Mouse (Mus musculus): ENCODE data around the gene Lrp6.

Lrp6 gene

DNA sequence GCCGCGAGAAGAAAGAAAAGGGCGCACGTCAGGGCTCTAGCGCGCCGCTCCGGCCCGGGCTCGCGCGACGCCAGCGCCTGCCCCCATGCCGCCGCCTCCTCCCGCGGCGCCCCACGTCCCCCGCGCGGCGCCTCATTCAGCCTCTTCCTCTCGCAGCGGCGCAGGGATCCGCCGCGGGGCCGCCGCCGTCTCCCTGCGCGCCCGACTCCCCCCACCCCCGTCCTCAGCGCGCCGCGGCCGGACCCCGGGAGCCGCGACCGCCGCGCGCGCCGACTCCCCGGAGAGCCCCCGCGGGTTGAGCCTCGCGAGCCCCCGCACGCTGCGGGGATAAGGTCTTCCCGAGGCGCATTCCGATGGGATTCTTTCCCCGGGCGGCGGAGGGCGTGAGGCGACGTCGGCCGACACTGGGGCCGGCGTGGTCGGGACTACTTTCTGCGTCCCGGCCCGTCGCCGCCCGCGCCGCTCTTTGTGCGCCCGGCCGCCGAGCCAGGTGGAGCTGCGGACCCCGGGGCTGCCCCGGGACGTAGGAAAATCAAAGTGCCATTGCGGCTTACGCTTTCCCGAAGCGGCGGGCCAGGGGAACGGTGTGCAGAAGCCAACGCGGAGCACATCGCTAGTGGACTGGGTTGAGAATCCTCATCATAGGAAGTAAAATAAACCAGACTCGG lies at the start of gene Lrp6:
Gene Lrp6 (minus strand): TSS at position 148 of the 668 bp plus-strand sequence.
- peak; percentile 76 to 78 for DNase-seq (ENCODE audit: low read depth in 2 of 2, low spot score in 2 of 2)

DNA sequence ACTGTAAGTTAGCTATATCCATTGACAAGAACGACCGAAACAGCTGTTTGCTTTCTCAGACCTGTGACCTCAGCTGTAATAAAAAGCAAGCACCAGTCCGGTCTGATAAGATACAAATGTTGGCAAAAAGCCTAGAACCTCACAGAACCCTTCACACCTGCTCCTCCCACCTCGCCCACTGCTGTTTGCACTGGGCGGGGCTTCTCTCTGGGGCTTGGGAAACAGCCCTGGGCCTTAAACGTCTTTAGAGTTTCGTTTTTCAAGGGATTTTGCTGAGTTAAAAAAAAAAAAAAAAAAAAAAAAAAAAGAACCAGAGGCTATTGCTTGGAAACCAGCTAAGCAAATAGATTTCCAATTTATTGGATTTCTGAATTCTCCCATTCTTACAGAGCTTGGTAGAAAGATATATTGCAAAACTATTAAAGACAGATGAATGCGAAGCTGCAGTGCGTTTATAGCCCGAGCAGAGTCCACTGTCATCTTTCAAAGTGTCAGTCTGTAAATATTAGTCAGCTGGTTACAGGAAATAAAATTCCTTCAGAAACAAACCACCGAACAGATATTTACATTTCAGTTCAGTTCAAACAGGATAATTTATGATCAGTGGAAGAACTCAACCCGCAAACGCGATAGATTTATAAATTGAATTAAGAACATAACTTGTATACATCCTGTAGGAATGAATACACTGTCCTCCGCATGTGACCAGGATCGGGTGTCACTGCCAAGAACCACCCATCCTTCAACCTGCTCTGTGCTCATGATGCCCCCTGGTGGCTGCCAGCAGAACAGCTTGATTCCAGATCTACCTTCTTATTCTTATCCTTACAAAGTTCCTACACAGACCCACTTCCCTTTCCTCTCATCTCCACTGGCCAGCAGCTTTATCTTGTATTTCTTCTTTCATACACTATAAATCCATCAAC lies 48.2 kb upstream of the Lrp6 start:
- peak; percentile 57 to 69 for DNase-seq (ENCODE audit: low read depth in 2 of 2, low spot score in 2 of 2)

DNA sequence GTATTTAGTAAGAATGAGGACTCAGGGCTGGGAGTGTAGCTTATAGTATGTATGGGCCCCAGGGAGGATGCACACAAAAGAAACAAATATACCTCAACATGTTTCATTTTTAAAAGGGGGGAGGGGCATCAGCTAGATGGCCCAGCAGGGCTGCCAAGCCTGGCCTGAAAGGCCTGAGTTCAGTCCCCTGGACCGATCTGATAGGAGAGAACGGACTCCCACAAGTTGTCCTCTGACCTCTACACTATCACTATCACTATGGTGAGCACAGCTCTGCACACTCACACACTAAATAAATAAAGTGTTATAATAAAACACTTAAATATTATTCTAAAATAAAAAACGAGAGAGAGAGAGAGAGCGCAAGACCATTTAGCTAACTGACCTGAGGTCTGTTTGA lies 47.6 kb upstream of the Lrp6 start:
- DNase-seq (ENCODE audit: low read depth in 2 of 2, low spot score in 2 of 2): no peak

DNA sequence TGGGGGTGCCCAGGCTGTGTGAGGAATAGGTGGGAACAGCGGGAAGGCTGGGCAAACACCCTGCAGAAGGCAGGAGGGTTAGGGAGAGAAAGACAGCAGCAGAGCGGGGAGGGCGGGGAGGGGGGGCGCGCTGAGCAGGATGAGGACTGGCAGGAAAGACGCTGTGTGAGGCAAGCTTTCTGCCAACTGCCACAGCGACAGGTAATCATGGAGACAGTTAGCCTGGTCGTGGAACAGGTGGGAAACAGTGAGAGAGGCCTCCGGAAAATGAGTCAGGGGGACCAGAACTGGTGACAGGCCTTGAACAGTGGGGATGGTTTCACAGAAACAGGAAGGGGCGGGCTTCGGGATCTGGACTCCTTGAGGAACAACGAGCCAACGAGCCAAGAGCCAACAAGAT lies 45.1 kb upstream of the Lrp6 start:
- DNase-seq (ENCODE audit: low read depth in 2 of 2, low spot score in 2 of 2): no peak

DNA sequence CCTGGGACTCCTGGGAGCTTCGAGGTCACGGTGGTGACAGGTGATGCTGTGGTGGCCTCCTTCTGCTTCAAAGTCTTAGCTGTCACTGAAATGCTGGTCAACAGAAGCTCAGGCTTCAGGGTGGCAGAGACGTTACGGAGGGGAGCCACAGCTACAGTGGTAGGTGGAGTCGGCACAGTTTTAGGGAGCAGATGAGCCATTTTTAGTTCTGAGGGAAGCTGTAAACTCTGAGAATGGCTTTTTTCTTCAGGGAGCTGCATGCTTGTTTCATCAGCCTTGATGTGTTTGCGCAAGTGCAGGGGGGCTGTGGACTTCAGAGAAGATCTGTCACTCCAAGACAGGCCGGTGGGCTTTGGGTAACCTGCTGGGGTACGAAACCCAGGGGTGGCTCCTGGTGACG lies 43.6 kb upstream of the Lrp6 start:
- DNase-seq (ENCODE audit: low read depth in 2 of 2, low spot score in 2 of 2): no peak

DNA sequence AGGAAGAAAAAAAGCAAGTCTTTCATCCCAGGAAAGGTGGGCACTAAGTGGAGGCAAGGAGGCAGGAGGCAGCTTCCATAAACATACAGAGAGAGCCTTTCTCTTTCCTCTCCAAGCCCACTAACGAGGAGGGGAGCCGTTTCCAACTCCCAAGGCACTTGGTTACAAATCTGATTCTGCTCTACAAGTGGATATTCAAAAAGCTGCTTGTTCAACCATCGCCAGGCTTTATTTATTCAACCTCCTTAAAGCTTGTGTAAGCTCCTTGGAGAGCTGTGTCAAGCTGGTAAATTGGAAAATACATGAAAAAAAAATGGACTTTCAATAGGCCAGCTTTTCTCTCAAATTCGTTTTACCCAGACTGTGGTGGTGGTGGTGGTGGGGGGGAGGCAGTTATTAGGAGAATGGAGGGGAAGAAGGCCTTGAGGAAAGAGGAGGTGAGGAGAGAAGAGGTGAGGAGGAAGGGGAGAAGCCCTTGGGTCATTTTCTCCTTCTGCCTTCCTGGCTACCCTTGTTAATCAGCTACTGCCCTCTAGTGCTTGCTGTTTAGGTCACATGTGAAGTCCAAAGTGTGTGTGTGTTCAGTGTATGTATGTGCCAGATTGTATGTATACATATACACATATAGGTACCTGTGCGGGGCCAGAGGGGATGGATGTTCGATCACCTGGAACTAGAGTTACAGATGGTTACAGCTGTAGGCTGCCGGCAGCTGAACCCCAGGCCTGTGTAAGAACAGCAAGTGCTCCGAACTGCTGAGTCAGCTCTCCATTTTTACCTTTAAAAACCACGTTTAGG lies 40.4 kb upstream of the Lrp6 start:
- no peak for DNase-seq (ENCODE audit: low read depth in 2 of 2, low spot score in 2 of 2)

DNA sequence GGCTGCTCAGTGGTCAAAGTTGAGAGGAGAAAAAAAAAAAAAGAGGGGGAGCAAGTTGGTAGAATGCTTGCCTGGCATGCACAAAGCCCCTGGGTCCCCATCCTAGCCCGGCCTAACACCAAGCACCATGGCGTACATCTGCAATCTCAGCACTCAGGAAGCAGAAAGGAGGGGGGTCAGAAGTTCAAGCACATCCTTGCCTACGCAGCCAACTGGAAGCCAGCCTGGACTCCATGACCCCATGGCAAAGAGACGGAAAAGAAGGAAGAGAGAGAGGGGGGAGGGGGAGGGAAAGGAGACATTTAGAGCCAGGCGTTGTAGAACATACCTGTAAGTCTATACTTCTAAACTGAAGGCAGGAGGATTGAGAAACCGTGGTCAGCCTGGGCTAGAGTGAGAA lies 39.8 kb upstream of the Lrp6 start:
- DNase-seq (ENCODE audit: low read depth in 2 of 2, low spot score in 2 of 2): no peak

DNA sequence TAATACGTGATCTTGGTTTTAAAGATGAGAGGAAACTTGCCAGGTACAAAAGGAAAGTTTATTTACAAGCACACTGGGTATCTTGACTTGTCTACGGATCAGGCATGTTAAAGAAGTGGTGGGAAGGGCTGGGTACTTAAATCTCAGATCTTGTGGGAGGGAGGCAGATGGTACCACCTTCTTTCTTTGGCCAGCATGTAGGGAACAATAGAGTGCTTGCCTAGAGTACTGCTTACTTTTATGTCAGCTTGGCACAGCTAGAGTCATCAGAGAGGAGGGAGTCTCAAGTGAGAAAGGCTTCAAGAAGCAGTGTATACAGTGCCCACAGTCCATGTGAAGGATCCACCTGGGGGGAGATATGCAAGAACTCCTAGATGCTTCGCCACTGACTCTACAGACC lies 38.4 kb upstream of the Lrp6 start:
- DNase-seq (ENCODE audit: low read depth in 2 of 2, low spot score in 2 of 2): no peak

DNA sequence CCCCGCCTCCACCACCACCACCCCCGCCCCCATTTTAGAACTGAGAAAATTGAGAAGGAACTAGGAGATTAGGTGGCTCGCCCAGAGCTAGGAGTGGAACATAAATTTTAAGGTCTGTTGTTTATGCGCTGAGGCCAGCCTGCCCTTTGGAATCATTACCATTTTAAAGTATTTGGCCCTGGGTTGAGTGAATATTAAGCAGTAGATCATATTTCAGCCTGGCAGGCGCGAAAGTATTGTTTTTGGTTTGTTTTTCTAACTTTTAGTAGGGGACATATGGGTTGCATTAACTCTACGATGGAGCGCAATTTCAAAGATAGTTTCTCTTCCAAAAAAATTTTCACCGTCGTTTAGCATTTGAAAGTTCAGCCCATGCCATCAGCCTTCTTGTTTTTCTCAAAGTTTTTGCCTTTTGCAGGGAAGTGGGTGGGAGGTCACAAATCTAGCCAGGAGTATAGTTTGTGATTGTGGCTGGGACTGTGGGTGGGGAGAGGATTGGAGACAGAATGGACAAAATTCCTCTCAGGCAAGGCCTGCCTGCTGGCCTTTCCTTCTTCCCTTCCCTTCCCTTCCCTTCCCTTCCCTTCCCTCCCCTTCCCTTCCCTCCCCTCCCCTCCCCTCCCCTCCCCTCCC lies 35.7 kb upstream of the Lrp6 start:
- no peak for DNase-seq (ENCODE audit: low read depth in 2 of 2, low spot score in 2 of 2)

DNA sequence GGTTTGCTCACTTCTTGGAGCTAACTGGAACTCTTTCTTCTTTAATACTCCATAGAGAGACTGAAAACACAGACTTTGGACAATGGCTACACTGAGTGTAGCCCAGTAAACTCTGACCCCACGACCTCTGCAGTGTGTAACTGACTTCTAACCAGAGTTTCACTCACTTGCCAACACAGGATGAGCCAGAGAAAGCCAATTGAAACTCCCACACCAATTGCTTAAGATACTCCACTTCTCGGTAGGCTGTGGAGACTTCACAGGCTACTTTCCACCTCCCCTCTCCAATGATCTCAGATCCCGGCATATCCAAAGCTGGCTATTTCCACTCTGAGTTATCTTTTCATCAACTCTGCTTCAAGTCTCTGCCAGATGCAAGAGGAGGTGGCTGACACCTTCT lies 35.0 kb upstream of the Lrp6 start:
- DNase-seq (ENCODE audit: low read depth in 2 of 2, low spot score in 2 of 2): no peak

DNA sequence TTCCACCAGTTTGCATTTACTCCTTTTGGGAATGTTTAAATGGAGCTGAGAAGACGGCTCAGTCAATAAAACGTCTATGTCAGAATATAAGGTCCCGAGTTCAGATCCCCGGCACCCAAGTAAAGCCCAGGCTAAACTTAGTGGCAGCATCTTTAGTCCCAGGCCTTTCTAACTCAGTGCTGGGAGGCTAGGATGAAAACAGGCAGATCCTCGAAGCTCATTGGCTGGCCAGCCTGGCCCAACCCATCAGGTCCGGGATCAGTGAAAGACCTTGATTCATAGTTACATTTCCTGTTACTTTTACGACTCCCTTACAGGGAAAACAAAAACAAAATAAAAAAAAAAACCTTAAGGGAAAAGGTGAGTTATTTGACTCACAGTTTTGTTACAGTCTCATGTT lies 34.4 kb upstream of the Lrp6 start:
- no peak for DNase-seq (ENCODE audit: low read depth in 2 of 2, low spot score in 2 of 2)

DNA sequence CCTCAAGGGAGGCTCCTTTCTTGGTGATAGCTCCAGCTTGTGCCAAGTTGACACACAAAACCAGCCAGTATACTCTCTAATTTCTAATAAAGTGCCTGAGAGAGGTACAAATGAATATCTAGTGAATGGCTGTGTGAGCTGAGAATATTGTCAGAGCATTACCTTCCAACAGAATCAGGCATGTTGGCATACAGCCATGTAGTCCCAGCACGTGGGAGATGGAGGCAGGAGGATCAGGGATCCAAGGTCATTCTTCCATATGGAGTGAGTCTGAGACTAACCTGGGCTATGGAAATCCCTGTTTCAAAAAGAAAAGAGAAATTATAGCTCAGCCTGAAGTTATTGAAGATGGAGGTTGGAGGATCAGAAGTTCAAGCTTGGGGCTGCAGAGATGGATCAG lies 32.5 kb upstream of the Lrp6 start:
- no peak for DNase-seq (ENCODE audit: low read depth in 2 of 2, low spot score in 2 of 2)

DNA sequence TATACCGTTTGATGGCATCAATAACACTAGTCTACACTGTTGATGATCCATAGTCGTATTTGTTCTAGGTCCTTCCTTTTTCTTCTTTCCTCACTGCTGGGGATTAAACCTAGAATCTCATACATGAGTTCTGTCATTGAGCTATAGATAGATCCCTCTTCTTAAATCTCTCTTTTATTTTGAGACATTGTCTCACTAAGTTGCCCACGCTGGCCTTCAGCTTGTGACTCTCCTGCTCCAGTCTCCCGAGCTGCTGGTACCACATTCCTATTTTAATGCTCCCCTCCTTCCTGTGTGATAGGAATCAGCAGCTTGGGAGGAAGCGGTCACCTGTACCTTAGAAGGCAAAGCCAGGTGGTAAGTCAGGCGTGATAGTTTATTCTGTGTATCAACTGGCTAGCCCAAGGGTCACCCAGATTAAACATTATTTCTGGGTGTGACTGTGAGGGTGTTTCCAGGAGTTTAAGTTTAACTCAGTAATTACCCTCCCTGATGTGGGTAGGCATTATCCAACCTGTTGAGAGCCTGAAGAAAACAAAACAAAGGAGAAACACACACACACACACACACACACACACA lies 31.0 kb upstream of the Lrp6 start:
- DNase-seq (ENCODE audit: low read depth in 2 of 2, low spot score in 2 of 2): no peak

DNA sequence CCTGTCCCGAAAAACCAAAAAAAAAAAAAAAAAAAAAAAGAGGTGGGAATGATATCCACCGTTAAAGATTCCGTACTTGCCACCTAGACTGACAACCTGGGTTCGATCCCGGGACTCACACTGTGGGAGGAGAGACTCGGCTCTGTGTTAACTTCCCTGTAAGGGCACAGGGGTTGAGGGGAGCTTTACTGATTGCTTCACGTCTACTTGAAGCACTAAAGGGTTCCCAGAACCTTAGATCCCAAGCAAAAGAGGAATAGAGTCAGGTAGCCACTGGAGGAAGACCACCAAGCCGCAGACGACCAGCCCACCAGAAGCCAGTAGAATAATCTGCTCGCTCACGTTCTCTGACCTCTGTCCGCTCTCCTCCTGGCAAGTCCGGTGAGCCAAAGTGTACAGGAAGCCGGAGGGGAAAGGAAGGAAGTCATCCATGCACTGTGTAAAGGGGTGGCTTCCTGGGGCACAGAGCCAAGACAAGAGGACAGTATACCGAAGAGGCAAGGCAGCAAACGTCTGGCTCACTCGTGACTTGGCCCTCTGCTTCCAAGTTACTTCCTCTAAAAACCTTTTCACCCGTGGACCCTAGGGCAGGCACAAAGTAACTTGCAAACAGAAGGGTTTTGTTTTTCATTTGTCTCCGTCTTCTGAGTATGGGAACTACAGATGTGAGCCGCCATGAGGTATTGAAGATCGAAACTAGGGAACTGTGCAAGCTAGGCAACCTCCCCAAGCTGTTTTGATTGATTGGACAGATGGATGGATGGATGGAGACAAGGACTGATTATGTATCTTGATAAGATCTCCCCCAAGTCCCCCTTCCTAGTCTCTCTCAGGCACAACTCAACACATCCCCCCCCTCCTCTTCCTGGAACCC lies 28.0 kb upstream of the Lrp6 start:
- DNase-seq (ENCODE audit: low read depth in 2 of 2, low spot score in 2 of 2): no peak

DNA sequence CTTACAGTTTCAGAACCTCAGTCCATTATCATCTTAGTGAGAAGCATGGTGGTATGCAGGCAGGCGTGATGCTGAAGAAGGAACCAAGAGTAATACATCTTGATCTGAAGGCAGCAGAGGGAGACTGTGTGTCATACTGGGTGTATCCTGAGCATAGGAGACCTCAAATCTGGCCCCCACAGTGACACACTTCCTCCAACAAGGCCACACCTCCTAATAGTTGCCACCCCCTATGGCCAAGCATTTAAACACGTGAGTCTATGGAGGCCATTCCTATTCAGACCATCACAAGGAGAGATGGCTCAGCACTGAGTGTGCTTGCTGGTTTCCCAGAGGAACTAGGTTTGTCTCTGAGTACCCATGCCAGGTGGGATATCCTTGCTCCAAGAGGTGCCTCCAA lies 24.8 kb upstream of the Lrp6 start:
- DNase-seq (ENCODE audit: low read depth in 2 of 2, low spot score in 2 of 2): no peak

DNA sequence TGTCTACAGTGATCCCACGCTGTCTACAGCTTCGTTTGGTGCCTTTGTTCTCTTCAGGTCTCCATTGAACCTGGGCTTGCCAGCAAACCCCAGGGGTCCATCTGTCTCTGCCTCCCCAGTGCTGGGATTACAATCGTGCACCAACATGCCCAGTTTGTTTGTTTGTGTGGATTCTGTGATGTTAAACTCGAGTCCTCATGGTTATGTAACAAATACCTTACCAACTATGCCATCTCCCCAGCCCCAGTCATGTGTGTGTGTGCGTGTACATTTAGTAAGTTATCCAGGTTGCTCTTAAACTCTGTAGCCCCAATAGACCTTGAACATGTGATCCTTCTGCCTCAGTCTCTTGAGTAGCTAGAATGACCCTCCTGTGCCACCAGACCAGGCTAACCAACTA lies 19.5 kb upstream of the Lrp6 start:
- DNase-seq (ENCODE audit: low read depth in 2 of 2, low spot score in 2 of 2): no peak

DNA sequence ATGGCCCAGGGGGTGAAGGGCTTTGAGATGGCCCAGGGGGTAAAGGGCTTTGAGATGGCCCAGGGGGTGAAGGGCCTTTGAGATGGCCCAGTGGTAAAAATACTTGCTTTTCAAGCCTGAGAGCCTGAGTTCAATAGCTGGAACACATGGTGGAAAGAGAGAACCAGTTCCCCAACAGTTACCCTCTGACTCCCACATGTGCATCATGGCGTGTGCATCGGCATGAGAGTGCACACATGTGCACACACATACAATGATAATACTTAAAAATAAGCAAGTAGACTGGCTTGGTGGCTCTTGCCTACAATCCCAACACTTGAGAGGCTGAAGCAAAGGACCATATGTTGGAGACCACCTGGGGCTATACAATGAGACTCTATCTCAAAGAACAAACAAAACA lies 17.9 kb upstream of the Lrp6 start:
- no peak for DNase-seq (ENCODE audit: low read depth in 2 of 2, low spot score in 2 of 2)

DNA sequence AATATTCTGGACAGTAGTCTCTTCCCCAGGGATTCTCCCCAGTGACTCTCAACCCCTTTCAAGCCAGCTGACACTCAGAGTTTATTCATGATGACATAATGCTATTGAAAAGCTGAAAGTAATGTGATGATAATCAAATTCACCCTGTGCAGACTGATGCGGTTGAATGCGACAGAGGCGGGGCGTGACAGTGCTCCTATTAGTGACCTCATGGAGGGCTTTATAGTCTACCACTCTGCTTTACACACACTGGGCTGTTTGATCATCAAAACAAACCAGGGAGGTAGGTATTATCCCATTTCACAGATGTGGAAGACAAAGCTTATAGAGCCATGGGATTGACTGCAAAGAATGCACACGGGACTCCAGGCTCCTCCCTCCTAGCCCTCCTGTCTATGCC lies 15.3 kb upstream of the Lrp6 start:
- DNase-seq (ENCODE audit: low read depth in 2 of 2, low spot score in 2 of 2): no peak

DNA sequence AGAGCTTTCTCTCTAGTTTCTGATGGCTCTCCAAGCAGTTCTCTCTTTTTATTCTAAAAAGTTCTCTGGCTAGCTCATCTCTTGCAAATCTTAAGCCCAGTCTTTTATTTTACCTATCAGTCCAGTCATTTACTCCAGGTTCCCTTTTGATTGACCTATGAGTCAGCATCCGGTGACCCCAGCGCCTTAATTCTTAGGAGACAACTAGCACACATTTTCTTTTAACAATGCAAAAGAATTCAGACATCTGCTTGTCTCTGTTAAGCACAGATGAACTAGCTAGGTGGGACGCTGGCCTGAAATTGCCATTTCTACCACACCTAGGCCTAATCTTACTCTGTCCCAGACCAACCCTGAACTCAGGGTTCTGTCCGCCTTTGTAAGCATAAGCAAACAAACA lies 12.7 kb upstream of the Lrp6 start:
- no peak for DNase-seq (ENCODE audit: low read depth in 2 of 2, low spot score in 2 of 2)

DNA sequence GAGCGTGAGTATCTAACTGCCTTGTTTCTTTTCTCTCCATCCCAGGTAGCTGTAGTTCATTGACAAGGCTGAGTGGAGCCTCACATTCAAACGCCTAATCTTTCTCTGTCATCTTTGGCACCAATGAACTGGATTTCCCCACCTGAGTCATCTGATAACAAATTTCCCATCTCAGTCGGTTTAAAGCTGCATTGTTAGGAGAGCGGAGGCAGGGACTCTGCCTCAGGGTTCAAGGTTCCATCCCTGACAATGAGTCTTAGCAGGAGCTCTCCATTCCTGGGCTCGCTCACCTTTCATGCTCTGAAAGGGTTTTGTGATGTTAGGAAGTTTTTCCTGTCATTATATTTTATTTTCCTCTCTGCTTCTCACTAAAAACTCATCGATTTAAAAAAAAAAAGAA lies 11.3 kb upstream of the Lrp6 start:
- DNase-seq (ENCODE audit: low read depth in 2 of 2, low spot score in 2 of 2): no peak
